Mouse (Mus musculus) retina, adult 2 months (tissue): ENCODE measurements at regions not wholly inside any gene's neighbourhood (a gene's known extent, or its start where the extent isn't known, plus 50 kb on each side); places are given as distances from the start of the nearest gene placed in this dataset.
"Not testable (repeated sequence)": the region's sequence is repeated elsewhere in the genome, so short reads cannot be mapped to it uniquely, and the experiment has no call there.

ENCODE experiments used
- DNase-seq: peaks from one replicate; pipeline ENCODE4 v3.0.0-alpha.2; 2012; ENCODE audit warnings: low read depth, low spot score

DNA sequence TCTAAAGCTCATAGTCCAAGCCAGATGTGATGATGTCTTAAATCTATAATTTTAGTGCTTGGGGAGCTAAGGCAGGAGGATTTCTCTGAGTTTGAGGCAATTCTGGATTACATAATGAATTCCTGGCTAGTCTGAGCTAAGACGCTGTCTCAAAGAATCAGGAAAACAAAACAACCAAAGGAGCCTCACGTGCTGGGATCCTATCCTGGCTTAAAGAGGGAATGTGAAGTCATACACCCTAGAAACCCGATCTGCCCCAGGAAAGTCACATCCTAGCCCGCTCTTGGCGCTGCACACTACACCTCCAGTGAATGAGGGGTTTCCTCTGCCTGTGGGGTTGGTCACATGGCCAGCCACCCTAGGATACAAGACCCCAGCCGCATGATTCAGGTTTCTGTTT, 211.2 kb downstream of the Glrx3 start:
- no peak for DNase-seq

DNA sequence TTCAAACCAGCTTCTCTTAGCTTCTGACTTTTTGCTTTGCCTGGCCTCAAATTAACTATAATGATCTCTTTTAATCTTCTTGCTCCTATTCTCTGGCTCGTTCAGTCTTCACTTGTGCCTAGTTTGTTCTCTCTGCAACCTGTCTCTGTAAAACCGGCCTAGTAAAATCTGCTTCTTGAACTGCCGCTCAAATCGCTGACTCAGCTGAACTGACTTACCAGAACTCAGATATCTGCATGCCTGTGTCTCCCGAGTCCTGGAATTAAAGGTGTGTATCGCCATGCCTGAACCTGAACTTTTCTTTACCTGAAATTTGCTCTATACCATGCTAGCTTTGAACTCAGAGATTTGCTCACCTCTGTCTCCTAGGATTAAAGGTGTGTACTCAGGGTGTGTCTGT, 212.2 kb downstream of the Glrx3 start:
- no peak for DNase-seq

DNA sequence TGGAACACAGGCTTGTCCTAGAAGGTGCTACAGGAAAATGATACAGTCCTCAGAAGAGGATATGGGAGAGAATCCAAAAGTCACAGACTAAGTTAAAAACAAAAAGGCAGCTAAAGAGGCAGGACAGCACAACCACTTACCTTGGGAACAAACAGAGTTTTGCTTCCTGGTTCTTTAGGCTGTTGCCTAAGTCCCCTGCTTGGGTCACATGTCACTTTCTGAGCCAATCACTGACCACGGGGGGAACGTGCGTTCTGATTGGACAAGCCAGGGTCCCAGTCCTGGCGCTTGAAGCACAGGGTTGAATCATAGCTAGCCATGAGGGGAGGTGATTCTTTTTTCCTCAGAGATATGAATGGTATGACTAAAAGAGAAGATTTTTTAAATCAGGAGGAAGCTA, 216.4 kb downstream of the Glrx3 start:
- DNase-seq: no peak

- DNase-seq: no peak
Measured at GRCm38 (mm10) chr7:137667165-137667564, 229.8 kb downstream of the Glrx3 start.

DNA sequence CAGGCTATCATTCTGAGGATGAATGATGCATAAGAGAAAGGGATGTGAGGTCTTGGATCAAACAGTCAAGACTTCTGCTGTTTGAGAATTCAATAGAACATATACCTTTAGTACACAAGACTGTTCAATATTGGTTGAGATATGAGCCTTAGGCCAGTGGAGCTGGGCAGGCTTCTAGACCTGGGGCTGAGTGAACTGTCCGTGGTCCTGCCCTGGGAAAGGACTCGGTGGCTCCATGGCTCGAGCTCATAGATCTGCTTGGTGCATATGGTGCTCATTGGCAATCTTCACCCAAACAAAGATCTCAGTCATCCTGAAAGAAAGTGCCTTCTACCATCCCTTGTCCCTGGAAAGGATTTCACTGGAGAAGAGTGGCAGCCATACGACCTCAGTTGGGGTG, 233.7 kb downstream of the Glrx3 start:
- DNase-seq: no peak

- no peak for DNase-seq
Measured at GRCm38 (mm10) chr7:137674596-137674995, 237.2 kb downstream of the Glrx3 start.

DNA sequence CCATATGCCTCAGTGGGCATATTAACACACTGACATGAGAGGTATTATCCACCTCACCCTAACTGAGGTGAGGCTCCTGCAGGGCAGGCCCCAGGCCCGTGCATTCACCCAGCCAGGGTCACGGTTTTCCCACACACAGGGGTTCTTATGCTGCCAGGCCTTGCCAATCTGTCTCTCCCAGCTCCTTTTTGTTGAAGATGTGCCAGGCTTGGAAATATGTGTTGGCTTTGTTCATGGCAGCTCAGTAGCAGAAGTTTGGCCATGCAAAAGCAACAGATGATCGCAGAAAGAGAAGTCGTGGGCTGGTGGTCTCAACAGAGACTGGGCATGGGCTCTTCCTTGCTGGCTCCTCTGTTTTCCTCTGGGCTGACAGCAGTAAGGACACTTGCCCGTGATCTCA, 238.0 kb downstream of the Glrx3 start:
- DNase-seq: no peak

GRCm38 (mm10) chr7:137684826-137685225, 247.4 kb downstream of the Glrx3 start:
- no peak for DNase-seq

DNA sequence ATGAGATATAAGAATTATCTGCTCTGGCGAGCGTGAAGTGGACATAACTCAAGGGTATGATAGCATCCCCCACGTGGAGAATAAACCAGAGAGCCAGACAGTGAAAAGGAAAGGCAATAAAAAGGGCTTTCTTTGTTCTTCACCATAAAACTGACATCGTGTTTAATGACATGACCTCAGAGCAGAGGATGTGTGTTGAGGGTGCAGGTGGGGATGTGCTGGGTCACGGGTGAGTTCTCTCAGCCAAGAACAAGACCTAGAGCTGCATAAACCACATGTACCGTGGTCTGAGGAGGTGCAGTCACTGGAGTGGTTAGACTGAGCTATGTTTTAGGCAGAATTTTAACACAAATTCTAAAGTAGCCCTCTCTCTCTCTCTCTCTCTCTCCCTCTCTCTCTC, 247.9 kb downstream of the Glrx3 start:
- DNase-seq: no peak

DNA sequence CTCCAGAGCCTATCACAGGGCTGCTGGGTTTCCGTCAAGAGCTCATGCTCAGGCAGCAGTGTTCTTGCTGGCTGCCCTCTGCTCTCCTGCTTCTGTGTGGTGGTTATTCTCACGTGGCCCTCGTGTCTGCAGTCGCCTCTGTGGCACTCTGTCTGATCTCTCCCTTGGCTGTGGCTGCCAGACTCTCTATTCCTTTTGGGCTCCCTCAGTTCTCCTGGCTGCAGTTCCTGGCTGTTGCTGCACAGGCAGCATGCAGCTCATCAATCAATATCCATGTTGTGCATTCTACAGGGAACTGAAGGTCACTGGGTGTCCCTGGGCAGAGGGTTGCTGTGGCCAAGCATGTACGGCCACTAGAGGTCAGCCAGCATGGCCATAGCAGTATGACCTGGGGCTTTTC, 259.4 kb downstream of the Glrx3 start:
- DNase-seq: no peak

DNA sequence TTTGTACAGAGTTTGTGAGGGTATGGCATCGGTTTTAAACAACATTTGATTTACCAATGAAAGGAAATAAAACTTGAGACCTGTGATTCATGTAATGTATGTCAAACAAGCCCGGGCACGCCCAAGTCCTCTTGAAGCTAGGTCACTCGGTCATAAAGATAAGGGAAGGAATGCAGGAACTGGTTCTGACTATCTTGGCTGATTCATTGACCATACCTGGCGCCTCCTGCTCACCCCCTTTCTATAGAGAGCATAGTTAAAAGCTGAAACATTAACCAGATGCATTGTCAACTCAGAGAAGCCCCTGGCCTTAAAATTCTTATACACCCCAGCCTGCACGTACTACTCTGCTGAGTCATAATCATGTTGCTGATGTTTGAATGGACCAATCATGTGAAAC, 261.1 kb downstream of the Glrx3 start:
- not testable (repeated sequence) for DNase-seq

DNA sequence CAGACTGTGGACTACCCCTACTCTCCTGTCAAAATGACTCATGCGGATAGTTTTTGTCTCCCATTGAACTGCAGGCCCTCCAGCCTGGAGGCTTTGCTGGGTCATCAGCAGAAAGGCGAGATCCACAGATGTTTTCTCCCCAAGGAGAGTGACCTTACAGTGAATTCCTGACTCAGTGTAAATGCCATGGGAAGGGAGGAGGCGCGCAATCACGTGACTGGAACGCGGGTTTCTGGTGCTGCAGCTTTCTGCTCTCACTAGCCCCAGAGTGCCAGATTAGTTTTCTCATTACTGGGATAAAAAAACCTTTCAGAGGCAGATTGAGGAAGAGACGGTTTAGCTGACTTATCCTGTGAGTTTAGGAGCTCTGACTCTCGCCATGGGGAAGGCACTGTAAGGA, 275.4 kb downstream of the Glrx3 start:
- no peak for DNase-seq

- no peak for DNase-seq
Measured at GRCm38 (mm10) chr7:137713856-137714255, 276.4 kb downstream of the Glrx3 start.

GRCm38 (mm10) chr7:137714318-137714962, 277.0 kb downstream of the Glrx3 start:
- peak; percentile 8 for DNase-seq

DNA sequence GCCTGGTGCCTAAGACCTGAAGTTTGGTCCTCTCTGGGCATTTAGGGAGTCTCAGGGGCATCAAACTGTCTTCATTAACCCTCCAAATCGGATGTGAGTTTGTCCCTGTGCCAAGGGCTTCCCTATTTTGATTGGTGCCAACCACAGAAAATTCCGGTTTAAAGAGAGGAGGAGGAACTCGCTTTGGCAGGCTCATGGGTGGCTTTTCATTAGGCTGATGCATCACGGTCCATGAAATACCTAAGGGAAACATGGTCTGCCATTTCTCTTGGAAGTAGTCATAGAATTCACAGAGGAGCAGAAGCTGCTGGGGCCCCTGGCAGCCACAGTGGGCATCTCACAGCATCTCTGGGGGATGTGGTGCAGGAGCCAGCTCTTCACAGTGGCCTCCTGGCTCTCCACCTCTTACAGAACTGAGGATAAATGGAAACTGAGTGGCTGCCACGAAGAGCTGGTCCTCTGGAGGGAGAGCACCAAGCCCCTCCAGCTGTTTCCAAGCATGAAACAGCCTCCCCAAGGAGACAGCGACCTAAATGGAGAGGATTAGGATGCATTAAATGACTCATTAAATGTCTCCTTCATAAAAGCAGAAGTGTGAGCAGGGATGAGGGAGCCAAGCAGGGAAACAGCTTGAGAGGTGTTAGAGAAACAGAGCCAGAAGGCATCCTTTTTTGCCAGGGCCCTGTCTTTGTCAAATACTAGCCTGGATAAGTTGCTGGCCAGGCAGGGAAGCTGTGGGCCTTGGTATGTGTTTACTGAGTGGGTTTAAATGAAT, 277.9 kb downstream of the Glrx3 start:
- DNase-seq: no peak

GRCm38 (mm10) chr7:137723361-137724040, 286.1 kb downstream of the Glrx3 start:
- DNase-seq: no peak

GRCm38 (mm10) chr7:137726031-137726430, 288.6 kb downstream of the Glrx3 start:
- no peak for DNase-seq

DNA sequence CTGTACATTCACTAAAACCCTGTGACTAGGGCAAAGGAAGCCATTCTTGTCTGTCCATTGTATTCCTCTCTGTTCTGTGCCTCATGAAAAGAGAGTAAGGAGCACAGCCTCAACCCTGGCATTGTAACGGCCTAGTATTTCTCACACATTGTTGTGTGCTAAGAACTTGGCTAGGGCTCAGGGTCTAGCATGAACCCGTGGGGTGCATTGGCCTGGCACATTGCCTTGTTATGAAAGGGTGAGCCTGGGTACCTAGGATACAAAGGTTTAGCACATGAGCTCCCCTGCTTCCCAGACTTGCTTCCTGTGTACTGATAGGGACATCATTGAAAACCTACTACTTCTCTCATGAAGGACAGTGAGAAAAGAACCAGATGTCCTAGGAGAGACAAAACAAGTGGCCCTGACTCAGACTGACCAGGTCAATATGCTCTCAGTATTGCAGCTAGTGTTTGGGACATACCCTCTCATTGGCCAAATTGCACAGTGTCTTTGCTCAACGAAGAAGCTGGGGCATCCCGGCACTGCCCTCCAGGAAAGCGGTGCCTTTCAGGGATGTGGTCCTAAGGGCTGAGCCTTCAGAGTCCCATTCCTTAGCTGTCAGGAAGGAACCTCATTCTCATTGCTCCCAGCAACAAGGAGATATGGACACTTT, 298.6 kb downstream of the Glrx3 start:
- no peak for DNase-seq

DNA sequence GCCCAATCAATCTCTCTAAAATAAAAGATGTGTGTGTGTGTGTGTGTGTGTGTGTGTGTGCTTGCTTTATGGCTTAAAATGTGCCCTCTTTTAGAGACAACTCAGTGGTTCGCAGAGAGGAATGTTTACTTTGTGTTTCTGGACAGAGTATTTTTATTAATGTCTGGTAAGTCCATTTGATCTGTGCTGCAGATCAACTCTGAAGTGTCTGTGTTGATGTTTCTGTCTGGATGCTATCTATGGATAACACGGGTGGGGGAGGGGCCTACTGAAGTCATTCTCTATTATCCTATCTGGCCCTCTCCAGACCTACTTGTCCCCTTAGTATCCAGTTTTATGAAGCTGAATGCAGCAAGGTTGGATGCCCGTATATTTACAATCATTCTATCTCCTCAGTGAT, 304.3 kb downstream of the Glrx3 start:
- DNase-seq: no peak

- no peak for DNase-seq
Measured at GRCm38 (mm10) chr7:137742297-137742751, 304.9 kb downstream of the Glrx3 start.

- no peak for DNase-seq
Measured at GRCm38 (mm10) chr7:137745575-137745974, 308.2 kb downstream of the Glrx3 start.

DNA sequence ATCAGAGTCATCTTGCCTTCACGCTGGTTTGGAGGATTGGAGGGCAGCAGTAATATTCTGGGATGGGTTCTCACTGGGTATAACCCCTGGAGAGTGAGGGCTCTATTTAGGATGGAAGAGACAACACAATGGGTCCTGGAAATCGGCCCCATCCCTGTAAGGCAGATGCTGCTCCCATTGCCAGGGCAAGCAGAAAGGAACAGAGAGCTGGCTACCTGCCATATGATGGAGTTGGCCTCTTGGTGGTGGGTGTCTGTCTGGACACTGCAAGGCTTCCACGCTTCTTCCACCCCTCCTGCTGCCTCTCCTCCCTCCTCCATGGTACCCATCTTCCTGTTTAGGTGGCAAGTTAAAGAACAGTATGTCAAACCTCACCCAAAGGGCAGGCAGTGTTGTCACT, 308.6 kb downstream of the Glrx3 start:
- no peak for DNase-seq
